Mouse (Mus musculus) liver, embryonic 16.5 days (tissue): Measurements from ENCODE around the gene Kazald1. TPM values are rescaled to one million over a fixed set of nuclear protein-coding genes. Genes with fewer than 3 reads are reported as not detected.

Source experiments
- ATAC-seq: fragments of 200-750 bp; cut with Nextera tagmentation; 2 replicates; pipeline ENCODE4 v1.8.0; 2017; ENCODE audit warnings: low read depth, mild to moderate bottlenecking, moderate number of reproducible peaks, moderate library complexity
- H3K27ac ChIP-seq: fragments of 300-500 bp; sonication (generic); 2 replicates; pipeline ENCODE4 v1.5.1; 2014; ENCODE audit warnings: mild to moderate bottlenecking, low read length
- H3K27me3 ChIP-seq: fragments of 300-500 bp; sonication (generic); 2 replicates; pipeline ENCODE4 v1.6.1; 2014; ENCODE audit warnings: low read depth, low read length, mixed read lengths; ENCODE audit not compliant: control insufficient read depth, insufficient read depth
- H3K36me3 ChIP-seq: fragments of 300-500 bp; sonication (generic); 2 replicates; pipeline ENCODE4 v1.6.1; 2014; ENCODE audit warnings: mild to moderate bottlenecking; ENCODE audit not compliant: control insufficient read depth, insufficient read depth
- H3K4me1 ChIP-seq: fragments of 300-500 bp; sonication (generic); 2 replicates; pipeline ENCODE4 v1.6.1; 2014; ENCODE audit warnings: low read depth, low read length, mixed read lengths; ENCODE audit not compliant: control insufficient read depth
- H3K4me2 ChIP-seq: fragments of 300-500 bp; sonication (generic); 2 replicates; pipeline ENCODE4 v1.6.1; 2014; ENCODE audit warnings: low read depth, low read length, mixed read lengths
- H3K4me3 ChIP-seq: fragments of 300-500 bp; sonication (generic); 2 replicates; pipeline ENCODE4 v1.5.1; 2014; ENCODE audit warnings: low read depth, mild to moderate bottlenecking, low read length
- H3K9ac ChIP-seq: fragments of 300-500 bp; sonication (generic); 2 replicates; pipeline ENCODE4 v1.6.1; 2014; ENCODE audit warnings: low read depth, low read length
- H3K9me3 ChIP-seq: fragments of 300-500 bp; sonication (generic); replicated peaks from 2 replicates; pipeline ENCODE4 v1.6.1; 2016; ENCODE audit warnings: low read length; ENCODE audit not compliant: control insufficient read depth
- WGBS: fragments of 180-500 bp; shearing (Covaris S2); extraction: QIAGEN DNeasy Blood & Tissue Kit; methylation state at CpG from one replicate; pipeline ENCODE4 v1.1.7; 2014; ENCODE audit not compliant: insufficient replicate concordance; 5-methylcytosine and 5-hydroxymethylcytosine counted together
- polyA plus RNA-seq: library from polyadenylated mRNA; unstranded; fragments of >200 nt; fragmentation: Nextera tagmentation; extraction: Ambion mirVana; gene quantifications from 2 replicates; pipeline ENCODE4 v1.2.1, GENCODE M21; 2015

Gene Kazald1
- polyA plus RNA-seq, 1 experiment from 2014 or later: 0.35 TPM

DNA sequence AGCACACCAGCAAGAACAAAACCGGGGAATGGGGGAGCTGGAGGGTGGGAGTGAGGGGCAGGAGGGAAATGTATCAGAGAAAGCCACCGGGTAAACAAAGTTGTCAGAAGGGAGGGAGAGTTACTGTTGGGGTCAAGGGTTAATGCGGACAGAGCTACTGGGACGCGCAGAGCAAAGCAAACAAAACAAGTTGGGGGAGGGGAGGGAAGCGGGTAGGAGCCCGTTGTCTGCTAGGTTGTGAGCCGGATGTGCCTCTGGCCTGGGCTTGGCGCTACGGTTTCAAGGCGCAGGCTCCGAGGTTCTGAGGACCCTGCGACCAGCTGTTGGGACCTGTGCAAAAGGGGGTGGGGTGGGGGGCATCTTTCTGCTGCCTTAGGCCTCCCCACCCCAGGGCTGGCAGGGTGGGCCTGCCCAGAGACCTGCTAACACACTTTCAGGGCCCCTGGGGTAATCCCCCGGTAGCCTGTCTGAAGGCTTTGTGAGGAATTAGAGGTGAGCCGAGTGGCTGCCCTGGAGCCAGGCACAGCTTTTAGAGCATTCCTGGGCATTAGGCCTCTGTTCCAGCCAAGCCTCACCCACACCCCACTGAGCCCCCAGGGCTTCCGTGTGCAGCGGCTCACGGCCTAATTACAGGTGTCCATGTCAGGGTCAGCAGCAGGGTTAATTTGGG lies 38.9 kb downstream of the Kazald1 start:
- Histone ChIP-seq H3K36me3 (no peaks in the 10 kb centered on the region), H3K27ac (peak overlapping the region; percentile 42), H3K4me1 (peaks cover 4% of the 10 kb centered on the region), H3K27me3 (no peaks in the 10 kb centered on the region), H3K9me3 (no peaks in the 10 kb centered on the region), H3K4me3 (no peak overlapping the region), H3K4me2 (no peak overlapping the region), H3K9ac (peak overlapping the region; percentile 31)
- WGBS: 15% methylated on average over 18 of the region's 18 CpGs
- ATAC-seq: peak; percentile 83

DNA sequence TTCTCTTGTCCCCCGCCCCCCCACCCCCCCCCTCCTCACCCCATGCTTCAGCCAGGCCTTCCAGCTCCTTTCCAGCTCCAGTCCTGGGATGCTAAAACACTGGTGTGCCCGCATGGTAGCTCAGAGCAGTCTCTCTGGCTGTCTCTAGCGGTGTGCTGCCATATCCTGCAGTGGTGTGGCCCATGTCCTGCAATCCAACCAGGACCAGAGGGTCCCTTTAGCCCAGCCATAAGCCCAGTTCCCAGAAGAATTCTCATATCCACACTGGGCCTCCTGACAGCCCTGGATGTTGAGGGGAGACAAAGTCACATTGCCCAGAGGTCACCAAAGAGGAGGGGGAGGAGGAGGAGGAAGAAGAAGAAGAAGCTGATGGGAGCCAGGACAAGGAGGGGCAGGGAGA lies 39.7 kb downstream of the Kazald1 start:
- Histone ChIP-seq H3K9ac (no peak overlapping the region), H3K4me3 (no peak overlapping the region), H3K9me3 (no peaks in the 10 kb centered on the region), H3K4me1 (peaks cover 4% of the 10 kb centered on the region), H3K36me3 (no peaks in the 10 kb centered on the region), H3K4me2 (no peak overlapping the region), H3K27me3 (no peaks in the 10 kb centered on the region), H3K27ac (no peak overlapping the region)
- 48% methylated on average over 3 of the region's 3 CpGs for WGBS
- ATAC-seq: no peak

DNA sequence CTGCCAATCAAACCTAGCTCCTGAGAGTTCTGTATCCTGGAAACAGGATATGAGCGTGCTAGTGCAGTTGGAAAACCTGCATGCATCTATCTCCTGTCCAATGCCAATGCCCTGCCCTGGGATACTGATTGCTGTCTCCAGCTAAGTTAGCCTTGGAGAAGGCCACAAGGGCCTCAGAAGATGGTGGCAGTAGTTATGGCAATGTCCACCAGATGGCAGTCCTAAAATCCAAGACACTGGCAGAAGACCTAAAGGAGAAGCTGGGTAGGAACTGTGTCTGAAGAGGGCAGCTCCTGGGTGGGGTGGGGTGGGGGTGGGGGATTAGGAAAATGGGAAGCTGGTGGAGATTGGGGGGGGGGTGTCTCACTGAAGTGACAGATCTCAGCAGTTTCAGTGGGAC lies 41.8 kb downstream of the Kazald1 start:
- WGBS: 19% methylated on average over 1 of the region's 1 CpGs
- Histone ChIP-seq H3K27ac (no peak overlapping the region), H3K9me3 (no peaks in the 10 kb centered on the region)

More for the DNA sequence above, 41.8 kb downstream of the Kazald1 start:
- H3K4me3 ChIP-seq: no peak overlapping the region
- no peak overlapping the region for H3K9ac ChIP-seq
- H3K4me2 ChIP-seq: no peak overlapping the region
- no peak for ATAC-seq
- H3K36me3 ChIP-seq: no peaks in the 10 kb centered on the region
- peaks cover 4% of the 10 kb centered on the region for H3K4me1 ChIP-seq
- H3K27me3 ChIP-seq: no peaks in the 10 kb centered on the region

Other genes with a start within 250 kb of the Kazald1 start
- 11.9 and 12.2 TPM in 2 replicates for gene Slf2, start 144.1 kb upstream of the Kazald1 start, polyA plus RNA-seq
- 5.4 and 8.0 TPM in 2 replicates for gene Sema4g, start 86.1 kb upstream of the Kazald1 start, polyA plus RNA-seq
- gene Twnk, start 69.6 kb upstream of the Kazald1 start, polyA plus RNA-seq: 12.0 and 13.4 TPM in 2 replicates
- gene Mrpl43, start 68.8 kb upstream of the Kazald1 start, polyA plus RNA-seq: 27.0 and 29.0 TPM in 2 replicates
- 4.6 and 4.7 TPM in 2 replicates for gene Lzts2, start 60.8 kb upstream of the Kazald1 start, polyA plus RNA-seq
- gene Pdzd7, start 29.5 kb upstream of the Kazald1 start, polyA plus RNA-seq: not detected in 2 replicates
- gene Sfxn3, start 27.7 kb upstream of the Kazald1 start, polyA plus RNA-seq: 2.9 and 3.5 TPM in 2 replicates
- 0.07 TPM in 1 of 2 replicates, not detected in the other for gene Tlx1, start 75.4 kb downstream of the Kazald1 start, polyA plus RNA-seq
- not detected in 2 replicates for gene Lbx1, start 160.6 kb downstream of the Kazald1 start, polyA plus RNA-seq